8 mouse cellular contexts compared by ENCODE assay signal in genomic region chr5:43821538-43821937, GRCm38 (mm10). TPM values are rescaled to one million over a fixed set of nuclear protein-coding genes. Genes with fewer than 3 reads are reported as not detected.
A peak's percentile ranks its signal among the peaks of the same experiment; 100 is the strongest.
DNase-seq lines count a peak whose midpoint lies in the region; ATAC-seq and TF ChIP-seq lines count a peak whose summit lies in the region.

TSS of gene Fbxl5 (minus strand) at chr5:43821638.

- H3K27me3 ChIP-seq in intestine, postnatal 0 days (replicated peaks; ENCODE audit: control insufficient read depth, insufficient read depth, low read length) = no peaks in the 10 kb centered on the region
- no peaks in the 10 kb centered on the region for H3K27me3 ChIP-seq in midbrain, embryonic 12.5 days

- ATAC-seq in intestine, postnatal 0 days = no peak
- ATAC-seq in midbrain, embryonic 12.5 days (ENCODE audit: low FRiP score, low read depth) = no peak
- ATAC-seq in frontal cortex, adult (ENCODE audit: low TSS enrichment) = no peak

- peak within 1 kb of the TSS; percentile 35 for H3K4me2 ChIP-seq in intestine, postnatal 0 days (replicated peaks; ENCODE audit: low read depth)
- no peak within 1 kb of the TSS for H3K4me2 ChIP-seq in midbrain, embryonic 12.5 days (replicated peaks)

- TF ChIP-seq POLR2A in bone marrow, adult 2 months (IDR thresholded peaks at IDR 0.05; ENCODE audit: borderline replicate concordance, control insufficient read depth, low read depth, low read length) = no peak

- no peak for DNase-seq in layer of hippocampus, adult 18-20 months (ENCODE audit: low spot score in 2 of 2)
- DNase-seq in layer of hippocampus, adult 9-11 months = no peak
- no peak for DNase-seq in gonadal fat pad, adult 2 months (ENCODE audit: low read depth)
- DNase-seq in lung, postnatal 36 days = no peak

- H3K9me3 ChIP-seq in intestine, postnatal 0 days (ENCODE audit: control insufficient read depth) = no peaks in the 10 kb centered on the region
- H3K9me3 ChIP-seq in midbrain, embryonic 12.5 days = no peaks in the 10 kb centered on the region

- no peak within 1 kb of the TSS for H3K4me3 ChIP-seq in bone marrow, adult 2 months (replicated peaks; ENCODE audit: control insufficient read depth, low read depth, low read length)
- no peak within 1 kb of the TSS for H3K4me3 ChIP-seq in intestine, postnatal 0 days (ENCODE audit: low read depth, low read length)
- no peak within 1 kb of the TSS for H3K4me3 ChIP-seq in midbrain, embryonic 12.5 days

- no peak for TF ChIP-seq CTCF in bone marrow, adult 2 months (IDR thresholded peaks at IDR 0.05; ENCODE audit: control insufficient read depth, insufficient read depth, low read length)
- no peak for TF ChIP-seq CTCF in intestine, postnatal 0 days (IDR thresholded peaks at IDR 0.05; ENCODE audit: low read depth)

- H3K27ac ChIP-seq in bone marrow, adult 2 months (ENCODE audit: control insufficient read depth, insufficient read depth, low read depth, low read length, poor library complexity) = no peak within 1 kb of the TSS
- H3K27ac ChIP-seq in intestine, postnatal 0 days (ENCODE audit: low read depth, low read length) = peak within 1 kb of the TSS; percentile 77; the same call in 1 of the 2 replicates
- no peak within 1 kb of the TSS for H3K27ac ChIP-seq in midbrain, embryonic 12.5 days (replicated peaks)

- H3K4me1 ChIP-seq in bone marrow, adult 2 months (ENCODE audit: control insufficient read depth, insufficient read depth, low read length) = peaks cover 4% of the 10 kb centered on the region
- H3K4me1 ChIP-seq in intestine, postnatal 0 days (replicated peaks; ENCODE audit: control insufficient read depth, insufficient read depth, low read length) = no peaks in the 10 kb centered on the region
- no peaks in the 10 kb centered on the region for H3K4me1 ChIP-seq in midbrain, embryonic 12.5 days

- no peaks in the 10 kb centered on the region for H3K36me3 ChIP-seq in intestine, postnatal 0 days (ENCODE audit: control insufficient read depth, insufficient read depth)
- H3K36me3 ChIP-seq in midbrain, embryonic 12.5 days = no peaks in the 10 kb centered on the region

- WGBS in bone marrow, adult 2 months = 88% methylated on average over 19 of the region's 19 CpGs
- 87% methylated on average over 19 of the region's 19 CpGs for WGBS in intestine, postnatal 0 days
- WGBS in midbrain, embryonic 12.5 days = 82% methylated on average over 19 of the region's 19 CpGs

- no peak within 1 kb of the TSS for H3K9ac ChIP-seq in intestine, postnatal 0 days (ENCODE audit: low read depth, low read length)
- no peak within 1 kb of the TSS for H3K9ac ChIP-seq in midbrain, embryonic 12.5 days (replicated peaks)

RNA-seq across cellular contexts. Expression of gene Fbxl5, which starts in this region (rescaled TPM):
- 10 to 100 TPM; 89.3 to 91.2 TPM for total RNA-seq in layer of hippocampus, adult 18-20 months (2021)
- polyA plus RNA-seq in bone marrow, adult 2 months (2011; ENCODE audit: insufficient read depth, insufficient read length, low replicate concordance, missing spikeins) = 10.3 and 22.8 TPM in 2 replicates
- 28.4 and 31.4 TPM in 2 replicates for polyA plus RNA-seq in gonadal fat pad, adult 2 months (2012; rRNA removed)
- 93.6 and 108 TPM in 2 replicates for polyA plus RNA-seq in intestine, postnatal 0 days (2015; fragmentation: Nextera tagmentation; extraction: Ambion mirVana)
- 61.8 and 62.7 TPM in 2 replicates for polyA plus RNA-seq in midbrain, embryonic 12.5 days (2016; fragmentation: Nextera tagmentation; extraction: Ambion mirVana)
